Mouse (Mus musculus) hindbrain, postnatal 0 days (tissue): ENCODE measurements at regions not wholly inside any gene's neighbourhood (a gene's known extent, or its start where the extent isn't known, plus 50 kb on each side); places are given as distances from the start of the nearest gene placed in this dataset.

Experiments
- ATAC-seq: fragments of 200-750 bp; cut with Nextera tagmentation; 2 replicates; pipeline ENCODE4 v1.8.0; 2017; ENCODE audit warnings: mild to moderate bottlenecking, moderate TSS enrichment, moderate library complexity
- DNase-seq: peaks from one replicate; pipeline ENCODE4 v3.0.0-alpha.2; 2015; ENCODE audit warnings: low spot score
- H3K27ac ChIP-seq: fragments of 300-500 bp; sonication (generic); 2 replicates; pipeline ENCODE4 v1.5.1; 2014; ENCODE audit warnings: mild to moderate bottlenecking
- H3K27me3 ChIP-seq: fragments of 300-500 bp; sonication (generic); 2 replicates; pipeline ENCODE4 v1.6.1; 2014; ENCODE audit warnings: low read length, mixed read lengths; ENCODE audit not compliant: insufficient read depth
- H3K36me3 ChIP-seq: fragments of 300-500 bp; sonication (generic); 2 replicates; pipeline ENCODE4 v1.6.1; 2014; ENCODE audit warnings: low read length, mixed read lengths; ENCODE audit not compliant: insufficient read depth
- H3K4me1 ChIP-seq: fragments of 300-500 bp; sonication (generic); 2 replicates; pipeline ENCODE4 v1.6.1; 2014; ENCODE audit warnings: antibody characterized with exemption, low read length, mixed read lengths; ENCODE audit not compliant: insufficient read depth
- H3K4me2 ChIP-seq: fragments of 300-500 bp; sonication (generic); 2 replicates; pipeline ENCODE4 v1.6.1; 2014; ENCODE audit warnings: low read depth, mild to moderate bottlenecking, low read length, moderate library complexity, mixed read lengths
- H3K4me3 ChIP-seq: fragments of 300-500 bp; sonication (generic); 2 replicates; pipeline ENCODE4 v1.5.1; 2014; ENCODE audit warnings: low read length
- H3K9ac ChIP-seq: fragments of 300-500 bp; sonication (generic); replicated peaks from 2 replicates; pipeline ENCODE4 v1.6.1; 2014; ENCODE audit warnings: mild to moderate bottlenecking, low read length, moderate library complexity, mixed read lengths
- H3K9me3 ChIP-seq: fragments of 300-500 bp; sonication (generic); 2 replicates; pipeline ENCODE4 v1.6.1; 2016; ENCODE audit warnings: low read length, mixed read lengths
- CTCF ChIP-seq: IDR thresholded peaks from 2 replicates; pipeline ENCODE4 v1.5.1; 2016; ENCODE audit warnings: antibody characterized with exemption, control low read depth, low read depth
- WGBS: fragments of 180-500 bp; shearing (Covaris S2); extraction: QIAGEN DNeasy Blood & Tissue Kit; methylation state at CpG from one replicate; pipeline ENCODE4 v1.1.7; 2014; 5-methylcytosine and 5-hydroxymethylcytosine counted together

GRCm38 (mm10) chr10:93376457-93376941 is 65.6 kb upstream of the Elk3 start:
- H3K4me2 ChIP-seq = no peak overlapping the region
- 0 out of 2 replicates have a peak, but pooled peaks cover 4% of the 10 kb centered on the region for H3K4me1 ChIP-seq
- H3K36me3 ChIP-seq = no peaks in the 10 kb centered on the region
- no peak for ATAC-seq
- H3K9ac ChIP-seq = no peak overlapping the region
- H3K27ac ChIP-seq = no peak overlapping the region
- H3K27me3 ChIP-seq = no peaks in the 10 kb centered on the region
- no peak overlapping the region for H3K4me3 ChIP-seq
- 78% methylated on average over 7 of the region's 7 CpGs for WGBS
- DNase-seq = no peak
- TF ChIP-seq CTCF = no peak
- no peaks in the 10 kb centered on the region for H3K9me3 ChIP-seq

GRCm38 (mm10) chr10:93389276-93389675 is 63.9 kb upstream of the Lta4h start:
- Histone ChIP-seq H3K27ac (no peak overlapping the region), H3K4me2 (no peak overlapping the region), H3K9me3 (no peaks in the 10 kb centered on the region), H3K4me1 (no peaks in the 10 kb centered on the region), H3K9ac (no peak overlapping the region), H3K4me3 (no peak overlapping the region), H3K27me3 (no peaks in the 10 kb centered on the region), H3K36me3 (no peaks in the 10 kb centered on the region)
- ATAC-seq (no peak), DNase-seq (no peak)
- 92% methylated on average over 6 of the region's 6 CpGs for WGBS
- no peak for TF ChIP-seq CTCF

- no peak for TF ChIP-seq CTCF
- no peaks in the 10 kb centered on the region for H3K27me3 ChIP-seq
- ATAC-seq (no peak), DNase-seq (no peak)
- H3K9ac ChIP-seq = no peak overlapping the region
- H3K9me3 ChIP-seq = no peaks in the 10 kb centered on the region
- H3K4me2 ChIP-seq = no peak overlapping the region
- H3K4me1 ChIP-seq = no peaks in the 10 kb centered on the region
- H3K36me3 ChIP-seq = no peaks in the 10 kb centered on the region
- no peak overlapping the region for H3K4me3 ChIP-seq
- 79% methylated on average over 5 of the region's 5 CpGs for WGBS
- no peak overlapping the region for H3K27ac ChIP-seq
Measured at GRCm38 (mm10) chr10:93391296-93391695, 61.9 kb upstream of the Lta4h start.

- no peak for TF ChIP-seq CTCF
Measured at GRCm38 (mm10) chr10:93393902-93394301, 59.3 kb upstream of the Lta4h start.

GRCm38 (mm10) chr10:93397711-93398110 is 55.5 kb upstream of the Lta4h start:
- no peaks in the 10 kb centered on the region for H3K36me3 ChIP-seq
- WGBS = 80% methylated on average over 5 of the region's 5 CpGs
- no peak overlapping the region for H3K4me2 ChIP-seq
- no peak overlapping the region for H3K27ac ChIP-seq
- DNase-seq (no peak), ATAC-seq (no peak)
- H3K9ac ChIP-seq = no peak overlapping the region
- no peaks in the 10 kb centered on the region for H3K4me1 ChIP-seq
- TF ChIP-seq CTCF = no peak
- H3K4me3 ChIP-seq = no peak overlapping the region
- H3K27me3 ChIP-seq = no peaks in the 10 kb centered on the region
- H3K9me3 ChIP-seq = no peaks in the 10 kb centered on the region

More at GRCm38 (mm10) chr10:93393902-93394301, 59.3 kb upstream of the Lta4h start:
- Histone ChIP-seq H3K9me3 (no peaks in the 10 kb centered on the region), H3K4me1 (no peaks in the 10 kb centered on the region), H3K27me3 (no peaks in the 10 kb centered on the region), H3K4me2 (no peak overlapping the region), H3K36me3 (no peaks in the 10 kb centered on the region), H3K9ac (no peak overlapping the region), H3K4me3 (no peak overlapping the region), H3K27ac (no peak overlapping the region)
- ATAC-seq (no peak), DNase-seq (no peak)
- WGBS = 62% methylated on average over 1 of the region's 1 CpGs

GRCm38 (mm10) chr10:93398531-93399320 is 54.5 kb upstream of the Lta4h start:
- no peaks in the 10 kb centered on the region for H3K9me3 ChIP-seq
- H3K4me1 ChIP-seq = no peaks in the 10 kb centered on the region
- H3K4me2 ChIP-seq = no peak overlapping the region
- H3K4me3 ChIP-seq = no peak overlapping the region
- no peak for ATAC-seq
- no peak for DNase-seq
- no peaks in the 10 kb centered on the region for H3K36me3 ChIP-seq
- H3K27ac ChIP-seq = no peak overlapping the region
- no peak overlapping the region for H3K9ac ChIP-seq
- H3K27me3 ChIP-seq = no peaks in the 10 kb centered on the region
- WGBS = 85% methylated on average over 11 of the region's 11 CpGs
- TF ChIP-seq CTCF = no peak
